Mouse (Mus musculus): ENCODE data around the gene B3gnt9. TPM values are rescaled to one million over a fixed set of nuclear protein-coding genes. Genes with fewer than 3 reads are reported as not detected.

Gene B3gnt9
- polyA plus RNA-seq, 1 experiment from 2014 or later = 3.8 TPM

DNA sequence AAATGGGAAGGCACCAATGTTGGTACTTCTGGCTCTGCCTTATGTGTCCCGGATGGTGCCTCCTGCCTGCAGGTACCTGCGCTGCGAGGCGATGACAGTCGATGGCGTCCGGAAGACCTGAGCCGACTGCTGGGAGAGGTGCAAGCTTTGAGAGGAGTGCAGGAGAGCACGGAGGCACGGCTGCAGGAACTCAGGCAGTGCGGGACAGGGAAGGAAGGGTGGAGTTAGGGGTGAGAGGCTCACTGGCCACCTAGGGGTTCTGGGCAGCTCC lies 15.9 kb upstream of the B3gnt9 start:
- H3K9me3 ChIP-seq (ENCODE audit: control insufficient read depth, low read length) = peaks cover 3% of the 10 kb centered on the region; the same call in 1 of the 2 replicates
- H3K27ac ChIP-seq (ENCODE audit: low read length) = no peak overlapping the region
- H3K4me2 ChIP-seq (ENCODE audit: low read length) = peak overlapping the region; percentile 12
- 2% methylated on average over 11 of the region's 11 CpGs for WGBS
- H3K36me3 ChIP-seq (ENCODE audit: control insufficient read depth, insufficient read depth) = no peaks in the 10 kb centered on the region
- H3K9ac ChIP-seq (replicated peaks; ENCODE audit: low read depth, low read length) = no peak overlapping the region
- no peak for ATAC-seq
- 0 out of 2 replicates have a peak overlapping the region, but pooled peaks have one; percentile 2 for H3K4me3 ChIP-seq (replicated peaks; ENCODE audit: low read length)
- H3K4me1 ChIP-seq (replicated peaks; ENCODE audit: control insufficient read depth, insufficient read depth, low read length) = peaks cover 31% of the 10 kb centered on the region
- H3K27me3 ChIP-seq (replicated peaks; ENCODE audit: control insufficient read depth, insufficient read depth, low read length) = peaks cover 92% of the 10 kb centered on the region

DNA sequence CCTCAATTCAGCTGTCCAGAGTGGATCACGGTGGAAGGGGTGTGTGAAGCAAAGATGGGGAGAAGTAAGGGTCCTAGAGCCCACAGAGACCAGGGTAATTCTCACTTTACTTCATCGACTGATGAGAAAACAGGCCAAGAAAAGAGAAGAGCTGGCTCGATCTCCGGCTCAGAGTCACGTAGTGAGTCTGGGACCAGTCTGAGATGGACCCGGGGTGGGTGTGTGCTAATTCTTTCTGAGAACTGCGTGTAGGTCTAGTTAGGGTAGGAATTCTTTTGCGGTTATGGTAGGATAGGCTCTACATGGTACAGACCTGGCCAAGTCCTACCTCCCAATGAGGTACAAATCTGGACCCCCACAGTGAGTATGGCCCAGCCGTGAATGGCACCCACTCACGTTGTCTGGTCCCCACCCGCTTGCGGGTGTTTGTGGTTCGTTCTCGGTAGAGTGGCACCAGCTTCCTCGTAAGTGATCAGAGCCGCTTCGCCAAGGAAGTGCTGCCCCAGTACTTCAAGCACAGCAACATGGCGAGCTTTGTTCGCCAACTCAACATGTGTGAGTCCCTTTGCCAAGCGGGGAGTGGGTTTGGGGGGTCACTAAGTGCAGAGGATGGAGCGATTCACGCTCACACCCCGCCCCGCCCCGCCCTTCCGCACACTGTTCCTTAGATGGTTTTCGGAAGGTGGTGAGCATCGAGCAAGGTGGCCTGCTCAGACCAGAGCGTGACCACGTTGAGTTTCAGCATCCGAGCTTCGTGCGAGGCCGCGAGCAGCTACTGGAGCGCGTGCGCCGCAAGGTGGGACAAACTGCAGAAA lies 15.4 kb upstream of the B3gnt9 start:
- Histone ChIP-seq H3K27me3 (replicated peaks; ENCODE audit: control insufficient read depth, insufficient read depth, low read length) (peaks cover 93% of the 10 kb centered on the region), H3K4me1 (replicated peaks; ENCODE audit: control insufficient read depth, insufficient read depth, low read length) (peaks cover 25% of the 10 kb centered on the region), H3K36me3 (ENCODE audit: control insufficient read depth, insufficient read depth) (no peaks in the 10 kb centered on the region), H3K4me3 (replicated peaks; ENCODE audit: low read length) (peak overlapping the region; percentile 57; the same call in 1 of the 2 replicates), H3K27ac (ENCODE audit: low read length) (no peak overlapping the region), H3K4me2 (ENCODE audit: low read length) (peak overlapping the region; percentile 90), H3K9ac (replicated peaks; ENCODE audit: low read depth, low read length) (peak overlapping the region; percentile 61; the same call in 1 of the 2 replicates), H3K9me3 (ENCODE audit: control insufficient read depth, low read length) (peaks cover 3% of the 10 kb centered on the region; the same call in 1 of the 2 replicates)
- whole genome bisulfite sequencing = 1% methylated on average over 39 of the region's 39 CpGs
- ATAC-seq = no peak

DNA sequence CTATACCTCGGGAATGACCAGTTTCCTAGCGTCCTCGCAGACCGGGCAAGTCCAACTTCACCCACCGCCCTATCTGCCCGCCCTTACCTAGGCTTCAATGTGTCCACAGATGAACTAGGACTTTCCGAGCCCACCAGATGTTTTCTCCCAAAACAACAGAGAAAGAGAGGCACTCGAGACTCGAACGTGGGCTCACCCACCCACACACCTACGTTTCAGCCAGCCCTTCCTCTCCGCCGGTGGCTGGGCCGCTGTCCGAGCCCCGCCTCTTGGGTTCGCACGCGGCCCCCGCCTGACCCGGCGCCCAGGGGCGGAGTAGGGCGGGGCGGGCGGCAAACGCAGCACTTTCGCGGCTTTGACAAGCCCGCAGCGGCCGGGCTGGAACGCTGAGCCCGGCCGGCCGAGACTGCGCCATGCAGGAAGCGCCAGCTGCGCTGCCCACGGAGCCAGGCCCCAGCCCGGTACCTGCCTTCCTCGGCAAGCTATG lies 14.6 kb upstream of the B3gnt9 start, which contains the start of gene Hsf4:
Hsf4 (plus strand) TSS at position 341 of the 487 bp plus-strand sequence.
- peaks cover 31% of the 10 kb centered on the region for H3K4me1 ChIP-seq (replicated peaks; ENCODE audit: control insufficient read depth, insufficient read depth, low read length)
- H3K9me3 ChIP-seq (ENCODE audit: control insufficient read depth, low read length) = peaks cover 3% of the 10 kb centered on the region; the same call in 1 of the 2 replicates
- H3K36me3 ChIP-seq (ENCODE audit: control insufficient read depth, insufficient read depth) = no peaks in the 10 kb centered on the region
- H3K4me2 ChIP-seq (ENCODE audit: low read length) = peak within 1 kb of the TSS; percentile 90
- WGBS = under 1% methylated on average over 42 of the region's 42 CpGs
- no peak for ATAC-seq
- peak within 1 kb of the TSS; percentile 57 for H3K4me3 ChIP-seq (replicated peaks; ENCODE audit: low read length)
- peaks cover 94% of the 10 kb centered on the region for H3K27me3 ChIP-seq (replicated peaks; ENCODE audit: control insufficient read depth, insufficient read depth, low read length)
- peak within 1 kb of the TSS; percentile 61 for H3K9ac ChIP-seq (replicated peaks; ENCODE audit: low read depth, low read length)
- H3K27ac ChIP-seq (ENCODE audit: low read length) = no peak within 1 kb of the TSS

DNA sequence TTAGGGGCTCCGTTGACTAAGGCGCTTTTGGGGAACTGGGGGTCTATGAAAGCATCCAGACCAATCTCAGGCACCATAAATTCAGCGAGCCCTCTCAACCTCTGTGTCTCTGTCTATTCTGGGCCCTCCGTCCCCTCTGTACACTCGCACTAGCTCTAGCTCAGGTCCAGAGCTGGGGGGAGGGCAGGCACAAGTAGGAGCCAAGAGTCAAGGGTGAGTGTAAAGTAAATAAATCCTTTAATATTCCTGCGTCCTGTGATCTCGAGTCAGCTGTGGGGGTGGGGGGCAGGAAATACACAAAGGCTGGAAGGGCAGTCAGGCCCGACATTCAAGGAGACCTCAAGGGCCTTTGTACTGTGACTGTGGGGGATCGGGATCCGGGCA lies 14.1 kb upstream of the B3gnt9 start:
- Histone ChIP-seq H3K4me3 (replicated peaks; ENCODE audit: low read length) (peak overlapping the region; percentile 57), H3K9me3 (ENCODE audit: control insufficient read depth, low read length) (peaks cover 3% of the 10 kb centered on the region; the same call in 1 of the 2 replicates), H3K27ac (ENCODE audit: low read length) (no peak overlapping the region), H3K4me1 (replicated peaks; ENCODE audit: control insufficient read depth, insufficient read depth, low read length) (peaks cover 33% of the 10 kb centered on the region), H3K27me3 (replicated peaks; ENCODE audit: control insufficient read depth, insufficient read depth, low read length) (peaks cover 91% of the 10 kb centered on the region), H3K4me2 (ENCODE audit: low read length) (peak overlapping the region; percentile 90), H3K9ac (replicated peaks; ENCODE audit: low read depth, low read length) (peak overlapping the region; percentile 61), H3K36me3 (ENCODE audit: control insufficient read depth, insufficient read depth) (no peaks in the 10 kb centered on the region)
- 1% methylated on average over 10 of the region's 10 CpGs for WGBS
- no peak for ATAC-seq

DNA sequence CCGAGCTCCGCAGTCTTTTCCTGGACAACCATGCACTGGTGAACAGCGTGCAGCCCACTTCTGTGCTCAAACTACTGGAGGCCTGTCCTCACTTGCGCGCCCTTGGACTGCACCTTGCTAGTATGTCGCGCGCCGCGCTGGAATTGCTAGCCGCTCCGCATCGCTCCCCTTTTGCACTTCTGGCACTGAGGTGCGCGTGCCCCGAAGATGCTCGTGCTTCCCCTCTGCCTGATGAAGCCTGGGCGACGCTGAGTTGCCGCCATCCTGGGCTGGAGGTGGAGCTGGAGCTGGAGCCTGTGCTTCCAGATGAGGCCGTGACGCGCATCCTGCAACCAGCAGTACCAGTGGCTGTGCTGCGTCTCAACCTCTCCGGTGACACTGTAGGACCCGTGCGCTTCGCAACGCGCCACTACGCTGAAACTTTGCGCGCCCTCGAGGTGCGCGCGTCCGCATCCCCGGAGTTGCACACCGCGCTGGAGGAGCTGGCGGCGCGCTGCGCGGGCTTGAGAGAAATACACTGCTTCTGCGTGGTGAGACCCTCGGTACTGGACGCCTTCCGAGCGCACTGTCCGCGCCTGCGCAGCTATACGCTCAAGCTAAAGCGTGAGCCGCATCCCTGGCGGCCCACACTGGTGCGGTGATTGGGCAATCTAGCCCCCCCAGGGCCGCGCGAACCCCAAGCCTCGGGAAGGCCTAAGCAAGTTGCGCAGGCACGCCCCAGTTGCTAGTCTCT lies 13.6 kb upstream of the B3gnt9 start:
- Histone ChIP-seq H3K36me3 (ENCODE audit: control insufficient read depth, insufficient read depth) (no peaks in the 10 kb centered on the region), H3K27me3 (replicated peaks; ENCODE audit: control insufficient read depth, insufficient read depth, low read length) (peaks cover 92% of the 10 kb centered on the region), H3K4me1 (replicated peaks; ENCODE audit: control insufficient read depth, insufficient read depth, low read length) (peaks cover 35% of the 10 kb centered on the region), H3K4me2 (ENCODE audit: low read length) (peak overlapping the region; percentile 90), H3K4me3 (replicated peaks; ENCODE audit: low read length) (peak overlapping the region; percentile 57), H3K9me3 (ENCODE audit: control insufficient read depth, low read length) (peaks cover 3% of the 10 kb centered on the region; the same call in 1 of the 2 replicates), H3K27ac (ENCODE audit: low read length) (no peak overlapping the region), H3K9ac (replicated peaks; ENCODE audit: low read depth, low read length) (peak overlapping the region; percentile 61)
- ATAC-seq = peak; percentile 92
- WGBS = under 1% methylated on average over 65 of the region's 65 CpGs

DNA sequence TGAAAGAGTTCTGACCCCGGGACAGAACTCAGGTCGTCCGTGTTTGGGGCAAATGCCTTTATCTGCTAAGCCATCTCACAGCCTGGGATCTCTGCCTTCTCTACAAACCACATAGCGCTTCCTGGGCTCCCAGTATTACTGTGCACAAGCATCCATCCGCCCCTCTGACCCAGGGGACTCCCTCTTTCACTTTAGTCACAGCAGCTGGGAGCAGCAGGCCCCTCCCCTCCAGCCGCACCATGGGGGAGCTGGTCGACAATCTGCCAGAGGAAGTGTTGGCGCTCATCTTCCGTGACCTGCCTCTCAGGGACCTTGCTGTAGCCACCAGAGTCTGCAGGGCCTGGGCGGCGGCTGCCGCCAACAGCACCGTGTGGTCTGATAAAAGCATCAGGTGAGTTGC lies 11.8 kb upstream of the B3gnt9 start:
- H3K4me2 ChIP-seq (ENCODE audit: low read length) = no peak overlapping the region
- H3K9me3 ChIP-seq (ENCODE audit: control insufficient read depth, low read length) = peaks cover 3% of the 10 kb centered on the region; the same call in 1 of the 2 replicates
- no peak for ATAC-seq
- H3K36me3 ChIP-seq (ENCODE audit: control insufficient read depth, insufficient read depth) = no peaks in the 10 kb centered on the region
- H3K4me1 ChIP-seq (replicated peaks; ENCODE audit: control insufficient read depth, insufficient read depth, low read length) = peaks cover 35% of the 10 kb centered on the region
- H3K4me3 ChIP-seq (replicated peaks; ENCODE audit: low read length) = no peak overlapping the region
- no peak overlapping the region for H3K9ac ChIP-seq (replicated peaks; ENCODE audit: low read depth, low read length)
- H3K27ac ChIP-seq (ENCODE audit: low read length) = no peak overlapping the region
- 6% methylated on average over 13 of the region's 13 CpGs for WGBS
- H3K27me3 ChIP-seq (replicated peaks; ENCODE audit: control insufficient read depth, insufficient read depth, low read length) = peaks cover 79% of the 10 kb centered on the region

DNA sequence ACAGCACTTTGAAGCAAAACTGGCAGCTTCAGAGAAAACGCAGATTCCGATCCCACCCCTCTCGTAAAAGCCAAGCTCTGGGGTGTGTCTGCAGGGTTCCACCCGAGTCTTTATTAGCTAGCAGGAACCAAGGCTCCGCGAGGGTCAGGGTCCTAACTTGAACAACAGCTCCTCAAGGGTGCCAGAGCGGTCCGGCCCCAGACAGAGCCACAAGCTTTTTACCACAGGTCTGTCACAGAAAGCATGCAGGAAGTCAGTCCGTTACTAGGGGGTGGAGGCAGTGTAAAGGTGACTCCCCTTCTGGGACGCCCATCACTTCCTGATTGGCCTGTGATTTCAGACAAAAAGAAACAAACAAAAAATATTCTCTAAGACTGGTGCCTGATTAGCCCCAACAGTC lies 10.2 kb upstream of the B3gnt9 start:
- WGBS = 16% methylated on average over 10 of the region's 10 CpGs

DNA sequence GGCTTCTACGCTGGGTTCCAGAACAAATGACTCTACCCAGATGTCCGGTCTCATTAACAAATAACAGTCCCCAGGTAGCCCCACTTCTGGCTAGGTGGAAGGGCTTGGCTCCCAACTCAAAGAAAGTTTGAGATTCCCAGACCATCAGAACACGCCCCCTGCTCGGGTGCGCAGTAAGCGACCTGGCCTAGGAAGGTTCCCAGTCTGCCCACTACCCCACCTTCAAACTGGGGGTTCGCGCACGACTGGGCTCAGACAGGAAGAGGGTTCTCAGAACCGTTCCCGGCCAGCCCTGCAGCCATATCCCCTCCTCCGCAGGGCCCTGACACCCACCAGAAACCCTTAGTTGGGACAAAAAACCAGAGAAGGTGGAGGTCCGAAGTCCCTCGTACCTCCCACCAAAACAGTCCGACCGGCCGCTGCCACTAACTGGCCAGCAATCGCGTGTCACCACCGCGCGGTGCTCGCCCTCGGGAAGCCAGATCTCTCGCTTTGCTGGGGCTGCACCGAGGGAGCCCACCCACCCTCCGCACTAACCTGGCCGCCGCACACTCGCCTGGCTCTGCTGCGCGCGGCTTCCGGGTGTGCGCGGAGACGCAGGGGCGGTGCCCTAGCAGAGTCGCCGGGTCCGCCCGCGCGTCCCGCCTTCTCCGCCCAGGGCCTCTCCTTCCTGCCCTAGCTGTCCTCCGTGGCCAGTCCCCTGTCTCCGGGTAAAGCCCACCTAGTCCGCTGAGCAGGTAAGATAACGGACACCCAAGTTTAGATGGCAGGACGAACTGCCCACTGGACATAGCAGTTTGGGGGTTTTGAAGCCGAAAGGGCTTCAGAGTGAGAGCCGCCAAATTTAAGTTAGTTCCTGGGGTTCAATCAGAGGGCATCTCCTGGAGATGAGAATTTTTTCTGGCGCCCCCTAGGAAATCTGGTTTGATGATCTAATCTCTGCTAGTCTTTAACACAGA lies 9.3 kb upstream of the B3gnt9 start, which contains the start of the genes Tradd and Fbxl8:
Tradd (minus strand) TSS at position 586 of the 959 bp plus-strand sequence.
Fbxl8 (plus strand) TSS at position 625 of the 959 bp plus-strand sequence.
- Histone ChIP-seq H3K27ac (ENCODE audit: low read length) (no peak within 1 kb of the TSS), H3K36me3 (ENCODE audit: control insufficient read depth, insufficient read depth) (no peaks in the 10 kb centered on the region), H3K4me2 (ENCODE audit: low read length) (peak within 1 kb of the TSS; percentile 89), H3K9me3 (ENCODE audit: control insufficient read depth, low read length) (peaks cover 5% of the 10 kb centered on the region), H3K4me3 (replicated peaks; ENCODE audit: low read length) (peak within 1 kb of the TSS; percentile 73), H3K4me1 (replicated peaks; ENCODE audit: control insufficient read depth, insufficient read depth, low read length) (peaks cover 29% of the 10 kb centered on the region), H3K27me3 (replicated peaks; ENCODE audit: control insufficient read depth, insufficient read depth, low read length) (peaks cover 78% of the 10 kb centered on the region), H3K9ac (replicated peaks; ENCODE audit: low read depth, low read length) (peak within 1 kb of the TSS; percentile 73)
- ATAC-seq = peak; percentile 34
- under 1% methylated on average over 48 of the region's 54 CpGs for WGBS

More for the DNA sequence above, 10.2 kb upstream of the B3gnt9 start:
- no peak overlapping the region for H3K27ac ChIP-seq (ENCODE audit: low read length)
- peak overlapping the region; percentile 89 for H3K4me2 ChIP-seq (ENCODE audit: low read length)
- peaks cover 29% of the 10 kb centered on the region for H3K4me1 ChIP-seq (replicated peaks; ENCODE audit: control insufficient read depth, insufficient read depth, low read length)
- ATAC-seq = no peak
- no peak overlapping the region; the same call in 1 of the 2 replicates for H3K9ac ChIP-seq (replicated peaks; ENCODE audit: low read depth, low read length)
- peaks cover 5% of the 10 kb centered on the region for H3K9me3 ChIP-seq (ENCODE audit: control insufficient read depth, low read length)
- no peaks in the 10 kb centered on the region for H3K36me3 ChIP-seq (ENCODE audit: control insufficient read depth, insufficient read depth)
- peaks cover 79% of the 10 kb centered on the region for H3K27me3 ChIP-seq (replicated peaks; ENCODE audit: control insufficient read depth, insufficient read depth, low read length)
- peak overlapping the region; percentile 73 for H3K4me3 ChIP-seq (replicated peaks; ENCODE audit: low read length)
